Mouse (Mus musculus) cerebellum, postnatal 14 days (tissue): ENCODE measurements at regions not wholly inside any gene's neighbourhood (a gene's known extent, or its start where the extent isn't known, plus 50 kb on each side); places are given as distances from the start of the nearest gene placed in this dataset.

ENCODE experiments used
- DNase-seq, 2 experiments: peaks; one replicate each; pipeline ENCODE4 v3.0.0; 2021; ENCODE audit warnings: mixed read lengths in 2 of 2

GRCm38 (mm10) chr14:87864388-87865215 is 448.2 kb downstream of the Tdrd3 start:
- DNase-seq, result peak in 1 of 2 experiments; percentile 2

GRCm38 (mm10) chr14:87865216-87866202 is 449.1 kb downstream of the Tdrd3 start:
- peak; percentile 39 to 50 for DNase-seq

- no peak for DNase-seq
Observed at GRCm38 (mm10) chr14:87901784-87902183, 485.3 kb downstream of the Tdrd3 start.

GRCm38 (mm10) chr14:87902416-87902815 is 486.0 kb downstream of the Tdrd3 start:
- DNase-seq, result no peak
